Mouse (Mus musculus) lung, embryonic 15.5 days (tissue): ENCODE results near the gene Foxf1. TPM values are rescaled to one million over a fixed set of nuclear protein-coding genes. Genes with fewer than 3 reads are reported as not detected.

ENCODE experiments used
- ATAC-seq: fragments of 200-750 bp; cut with Nextera tagmentation; 2 replicates; pipeline ENCODE4 v1.8.0; 2017; ENCODE audit warnings: moderate number of reproducible peaks, borderline replicate concordance; ENCODE audit not compliant: low FRiP score, low TSS enrichment; ENCODE audit errors: extremely low read depth
- H3K27ac ChIP-seq: fragments of 300-500 bp; sonication (generic); 2 replicates; pipeline ENCODE4 v1.5.1; 2015; ENCODE audit warnings: moderate library complexity, mild to moderate bottlenecking, inconsistent platforms
- H3K27me3 ChIP-seq: fragments of 300-500 bp; sonication (generic); 2 replicates; pipeline ENCODE4 v1.6.1; 2015; ENCODE audit warnings: inconsistent platforms
- H3K36me3 ChIP-seq: fragments of 300-500 bp; sonication (generic); 2 replicates; pipeline ENCODE4 v1.6.1; 2015; ENCODE audit warnings: inconsistent platforms
- H3K4me1 ChIP-seq: fragments of 300-500 bp; sonication (generic); 2 replicates; pipeline ENCODE4 v1.6.1; 2015; ENCODE audit warnings: inconsistent platforms
- H3K4me2 ChIP-seq: fragments of 300-500 bp; sonication (generic); 2 replicates; pipeline ENCODE4 v1.6.1; 2015; ENCODE audit warnings: inconsistent platforms, mild to moderate bottlenecking, moderate library complexity
- H3K4me3 ChIP-seq: fragments of 300-500 bp; sonication (generic); 2 replicates; pipeline ENCODE4 v1.5.1; 2015; ENCODE audit warnings: mild to moderate bottlenecking, inconsistent platforms
- H3K9ac ChIP-seq: fragments of 300-500 bp; sonication (generic); 2 replicates; pipeline ENCODE4 v1.6.1; 2015; ENCODE audit warnings: inconsistent platforms
- H3K9me3 ChIP-seq: fragments of 300-500 bp; sonication (generic); 2 replicates; pipeline ENCODE4 v1.6.1; 2016; ENCODE audit warnings: inconsistent platforms
- WGBS: fragments of 180-500 bp; shearing (Covaris S2); methylation state at CpG from one replicate; pipeline ENCODE4 v1.1.7; 2015; 5-methylcytosine and 5-hydroxymethylcytosine counted together
- polyA plus RNA-seq: library from polyadenylated mRNA; unstranded; fragments of >200 nt; fragmentation: Nextera tagmentation; extraction: Ambion mirVana; gene quantifications from 2 replicates; pipeline ENCODE4 v1.2.1, GENCODE M21; 2015

Foxf1 gene
- polyA plus RNA-seq, 1 experiment from 2014 or later, result 151 TPM

DNA sequence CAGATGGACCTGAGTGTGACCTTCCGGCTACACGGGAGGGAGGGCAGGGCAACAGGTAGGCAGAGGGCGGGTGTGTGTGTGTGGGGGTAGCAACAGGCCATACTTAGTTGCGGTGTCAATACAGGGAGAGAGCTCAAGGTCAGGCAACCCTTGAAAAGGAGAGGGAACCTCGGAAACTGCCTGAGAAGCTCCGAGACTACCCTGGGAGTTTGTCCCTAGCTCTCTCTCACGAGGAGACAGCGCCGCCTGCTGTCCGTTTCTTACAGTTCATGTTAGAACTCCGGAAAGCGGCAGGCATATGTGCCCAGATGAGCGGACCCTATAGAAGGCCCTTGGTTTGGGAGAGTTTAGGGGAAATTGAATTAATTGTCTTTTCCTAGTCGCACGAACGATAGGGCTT, 8.4 kb downstream of the Foxf1 start:
- peaks cover 5% of the 10 kb centered on the region for H3K36me3 ChIP-seq
- no peak overlapping the region for H3K9ac ChIP-seq
- H3K27ac ChIP-seq, result 0 out of 2 replicates have a peak overlapping the region, but pooled peaks have one; percentile 69
- H3K4me2 ChIP-seq, result peak overlapping the region; percentile 26; the same call in 1 of the 2 replicates
- H3K27me3 ChIP-seq, result peaks cover 60% of the 10 kb centered on the region
- peaks cover 40% of the 10 kb centered on the region for H3K4me1 ChIP-seq
- H3K4me3 ChIP-seq, result no peak overlapping the region
- WGBS, result 1% methylated on average over 16 of the region's 16 CpGs
- ATAC-seq, result peak; percentile 44
- no peaks in the 10 kb centered on the region for H3K9me3 ChIP-seq

DNA sequence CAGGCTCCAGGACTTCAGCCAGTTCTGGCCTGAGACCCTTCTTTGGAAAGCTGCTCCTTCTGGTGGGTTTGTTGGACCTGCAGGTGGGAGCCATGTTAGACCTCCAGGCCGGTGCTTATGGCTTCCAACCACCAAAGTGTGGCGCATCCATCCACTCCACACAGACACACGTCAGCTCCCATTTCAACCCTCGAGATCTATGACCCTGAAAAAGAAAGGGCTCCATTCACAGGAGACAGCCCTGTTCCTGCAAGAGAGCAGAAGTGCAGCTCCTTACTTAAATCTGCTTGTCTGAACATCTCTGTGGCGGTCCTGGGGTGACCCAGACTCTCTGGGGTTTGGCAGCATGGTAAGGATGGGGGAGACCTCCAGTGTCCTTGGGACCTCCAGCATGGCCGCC, 9.3 kb downstream of the Foxf1 start:
- H3K4me1 ChIP-seq, result peaks cover 40% of the 10 kb centered on the region
- no peak overlapping the region for H3K4me3 ChIP-seq
- H3K4me2 ChIP-seq, result no peak overlapping the region
- no peak overlapping the region for H3K9ac ChIP-seq
- peaks cover 53% of the 10 kb centered on the region for H3K27me3 ChIP-seq
- H3K36me3 ChIP-seq, result peaks cover 11% of the 10 kb centered on the region
- H3K9me3 ChIP-seq, result no peaks in the 10 kb centered on the region
- ATAC-seq, result no peak
- no peak overlapping the region for H3K27ac ChIP-seq
- WGBS, result 60% methylated on average over 6 of the region's 6 CpGs

DNA sequence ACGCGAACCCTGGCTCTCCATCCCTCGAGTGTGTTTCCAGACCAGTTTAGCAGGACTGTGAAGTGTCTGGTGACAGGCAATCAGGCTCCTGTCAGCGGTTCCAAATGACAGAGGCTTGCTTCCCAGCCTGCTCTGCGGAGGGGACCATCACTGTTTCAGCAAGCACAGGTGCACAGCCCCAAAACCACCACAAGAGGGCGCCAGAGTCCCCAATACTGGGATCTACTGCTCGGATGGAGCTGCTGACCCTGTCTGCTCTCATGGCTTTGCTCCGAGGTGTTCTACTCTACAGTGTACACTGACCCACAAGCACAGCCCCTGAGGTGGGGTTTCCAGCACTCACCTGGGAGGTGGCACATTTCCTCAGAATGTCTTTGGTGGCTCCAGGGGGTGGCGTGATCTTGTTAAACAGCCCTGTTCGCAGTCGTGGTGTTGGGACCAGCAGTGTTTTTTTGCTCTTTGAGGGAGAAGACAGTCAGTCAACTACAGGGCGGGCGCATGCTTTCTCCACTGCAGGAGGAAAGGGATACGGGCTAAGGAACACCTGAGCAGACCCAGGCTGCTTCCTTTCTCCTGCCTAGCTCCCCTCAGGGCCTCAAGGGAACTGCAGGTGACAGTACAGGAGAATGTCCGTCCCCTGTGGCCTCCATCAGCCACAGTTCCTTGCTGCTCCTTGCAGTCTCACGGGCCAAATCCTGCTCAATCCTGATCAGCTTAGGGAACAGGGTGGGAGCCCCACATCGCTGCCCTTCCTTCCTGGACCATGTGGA, 20.0 kb downstream of the Foxf1 start:
- no peak for ATAC-seq
- Histone ChIP-seq H3K27me3 (no peaks in the 10 kb centered on the region), H3K9ac (no peak overlapping the region), H3K4me1 (peaks cover 17% of the 10 kb centered on the region), H3K4me2 (no peak overlapping the region), H3K4me3 (no peak overlapping the region), H3K9me3 (no peaks in the 10 kb centered on the region), H3K36me3 (peaks cover 39% of the 10 kb centered on the region), H3K27ac (no peak overlapping the region)
- 45% methylated on average over 17 of the region's 17 CpGs for WGBS

DNA sequence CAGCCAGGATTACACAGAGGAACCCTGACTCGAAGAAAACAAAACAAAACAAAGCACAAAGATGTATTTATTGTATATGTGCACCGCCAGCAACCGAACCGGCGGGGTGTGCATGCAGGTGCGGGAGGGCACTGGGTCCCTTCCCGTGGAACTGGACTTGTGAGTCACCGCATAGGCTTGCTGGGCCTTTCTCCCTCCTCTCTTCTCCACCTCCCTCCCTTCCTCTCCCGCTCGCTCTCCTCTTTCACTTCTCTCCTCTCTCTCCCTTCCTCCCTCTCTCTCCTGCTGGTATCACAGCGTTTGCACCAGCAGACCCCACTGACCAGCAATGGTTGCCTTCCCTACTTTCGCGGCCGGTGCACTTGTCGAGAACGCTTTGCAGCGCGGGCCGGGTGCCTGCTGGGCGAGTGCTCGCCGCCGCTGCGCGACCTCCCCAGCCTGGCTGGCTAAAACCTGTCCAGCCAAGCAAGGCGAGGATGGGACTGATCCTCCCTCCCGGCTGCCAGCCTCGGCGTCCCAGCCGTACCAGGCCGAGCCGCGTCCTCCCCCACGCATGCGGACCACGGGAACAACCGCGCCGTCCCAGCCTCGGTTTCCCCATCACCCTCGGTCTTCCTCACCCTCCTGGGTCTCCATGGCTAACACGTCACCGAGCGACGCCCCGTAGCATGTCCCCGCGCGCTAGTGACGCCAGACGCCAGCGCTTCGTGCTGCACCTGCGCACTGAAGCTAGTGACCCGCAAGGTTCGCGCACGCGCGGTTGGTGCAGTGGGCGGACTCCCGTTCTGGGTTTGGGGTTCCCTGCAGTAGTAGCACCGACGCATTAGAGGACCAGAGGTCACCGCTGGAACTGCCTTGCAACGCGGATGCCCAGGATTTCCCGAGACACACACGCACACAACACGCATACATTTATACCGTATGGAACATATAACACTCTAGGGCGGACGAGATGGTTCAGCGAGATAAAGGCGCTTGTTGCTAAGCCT, 23.8 kb downstream of the Foxf1 start, which contains the start of gene Mthfsd:
Mthfsd (minus strand) TSS at position 725 of the 989 bp plus-strand sequence.
- Histone ChIP-seq H3K4me3 (peak within 1 kb of the TSS; percentile 90), H3K27ac (peak within 1 kb of the TSS; percentile 62), H3K27me3 (peaks cover 14% of the 10 kb centered on the region), H3K4me2 (peak within 1 kb of the TSS; percentile 87), H3K9ac (peak within 1 kb of the TSS; percentile 85), H3K4me1 (peaks cover 17% of the 10 kb centered on the region), H3K9me3 (no peaks in the 10 kb centered on the region), H3K36me3 (peaks cover 9% of the 10 kb centered on the region; the same call in 1 of the 2 replicates)
- peak; percentile 85 for ATAC-seq
- 2% methylated on average over 75 of the region's 75 CpGs for WGBS

DNA sequence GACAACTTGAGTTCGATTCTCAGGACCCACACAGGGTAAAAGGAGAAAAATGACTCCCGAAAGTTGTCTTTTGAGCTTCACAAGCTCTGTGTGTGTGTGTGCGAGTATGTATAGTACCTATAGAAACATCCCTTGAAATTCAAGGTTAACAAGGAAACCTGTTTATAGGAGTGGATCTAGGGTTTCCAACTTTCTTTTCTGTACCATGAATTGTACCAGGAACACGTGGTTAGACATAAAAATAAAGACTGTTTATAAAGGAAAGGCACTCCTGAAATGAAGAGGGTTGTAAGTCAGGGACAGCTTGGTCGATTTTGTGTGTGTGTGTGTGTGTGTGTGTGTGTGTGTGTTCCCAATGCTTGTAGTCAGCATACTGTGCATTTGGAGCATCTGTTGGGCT, 24.5 kb downstream of the Foxf1 start:
- peak overlapping the region; percentile 90 for H3K4me3 ChIP-seq
- H3K27me3 ChIP-seq, result peaks cover 17% of the 10 kb centered on the region
- H3K27ac ChIP-seq, result no peak overlapping the region
- H3K9ac ChIP-seq, result peak overlapping the region; percentile 85
- H3K9me3 ChIP-seq, result no peaks in the 10 kb centered on the region
- peaks cover 6% of the 10 kb centered on the region; the same call in 1 of the 2 replicates for H3K36me3 ChIP-seq
- H3K4me1 ChIP-seq, result peaks cover 20% of the 10 kb centered on the region
- 11% methylated on average over 5 of the region's 5 CpGs for WGBS
- peak overlapping the region; percentile 87 for H3K4me2 ChIP-seq
- no peak; the same call in 1 of the 2 replicates for ATAC-seq

DNA sequence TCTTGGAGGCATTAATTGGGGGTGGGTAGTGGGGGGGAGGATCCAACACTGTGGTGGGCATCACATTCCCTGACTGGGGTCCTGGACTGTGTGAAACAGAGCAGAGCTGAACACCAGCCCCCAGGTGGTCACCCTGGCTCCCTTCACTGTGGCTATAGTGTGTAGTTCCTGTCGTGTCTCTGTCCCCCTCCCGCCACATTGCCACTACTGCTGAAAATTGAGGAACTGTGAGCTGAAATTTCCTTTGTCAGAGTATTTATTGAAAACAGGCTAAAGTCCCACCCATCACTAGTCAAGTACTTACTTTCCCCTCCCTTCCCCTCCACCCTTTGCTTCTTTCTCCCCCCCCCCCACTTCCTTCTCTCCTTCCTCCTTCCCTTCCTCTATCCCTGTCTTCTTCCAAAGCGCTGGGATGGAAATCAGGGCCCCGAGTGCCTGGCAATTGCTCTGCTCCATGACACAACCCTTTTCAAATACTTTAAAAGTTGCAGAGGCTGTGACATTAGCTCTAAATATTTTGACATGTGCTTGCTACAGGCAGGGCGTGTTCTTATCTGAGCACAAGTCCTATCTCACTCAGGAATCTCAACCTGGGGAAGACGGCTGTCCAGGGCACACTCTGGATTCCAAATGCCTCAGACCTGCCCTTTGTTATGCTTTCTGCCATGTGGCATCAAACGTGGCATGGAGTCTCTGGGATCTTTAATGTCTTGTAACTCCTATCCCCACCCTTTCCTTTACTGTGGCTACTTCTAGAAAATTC, 27.1 kb downstream of the Foxf1 start:
- Histone ChIP-seq H3K4me3 (no peak overlapping the region), H3K4me2 (no peak overlapping the region), H3K9ac (no peak overlapping the region), H3K4me1 (peaks cover 33% of the 10 kb centered on the region), H3K36me3 (no peaks in the 10 kb centered on the region), H3K9me3 (no peaks in the 10 kb centered on the region), H3K27ac (no peak overlapping the region), H3K27me3 (peaks cover 41% of the 10 kb centered on the region)
- no peak for ATAC-seq
- 20% methylated on average over 7 of the region's 7 CpGs for WGBS

DNA sequence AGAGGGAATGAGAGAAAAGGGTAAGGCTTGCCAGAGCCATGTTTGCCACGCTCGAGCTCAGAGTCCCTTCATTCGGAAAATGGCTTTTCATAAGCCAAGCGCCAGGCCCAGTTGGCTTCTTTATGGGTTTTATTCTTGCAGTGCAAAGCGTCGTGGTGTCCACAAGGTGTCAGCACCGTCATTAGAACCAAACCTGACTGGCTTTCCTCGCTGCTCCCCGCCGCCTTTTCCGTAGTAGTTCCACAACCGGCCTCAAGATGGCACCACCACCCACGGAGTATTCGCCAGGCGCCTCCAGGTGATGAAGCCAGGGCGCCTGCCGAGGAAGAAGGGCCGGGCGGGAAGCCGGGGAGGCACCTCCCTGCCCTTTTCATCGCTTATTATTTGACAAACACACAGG, 29.1 kb downstream of the Foxf1 start:
- under 1% methylated on average over 21 of the region's 21 CpGs for WGBS
- 0 out of 2 replicates have a peak, but pooled peaks have one; percentile 4 for ATAC-seq
- no peaks in the 10 kb centered on the region for H3K36me3 ChIP-seq
- peaks cover 38% of the 10 kb centered on the region for H3K4me1 ChIP-seq
- H3K27me3 ChIP-seq, result peaks cover 60% of the 10 kb centered on the region
- no peak overlapping the region for H3K4me3 ChIP-seq
- no peak overlapping the region for H3K27ac ChIP-seq
- no peak overlapping the region for H3K9ac ChIP-seq
- H3K4me2 ChIP-seq, result peak overlapping the region; percentile 28; the same call in 1 of the 2 replicates
- no peaks in the 10 kb centered on the region for H3K9me3 ChIP-seq

DNA sequence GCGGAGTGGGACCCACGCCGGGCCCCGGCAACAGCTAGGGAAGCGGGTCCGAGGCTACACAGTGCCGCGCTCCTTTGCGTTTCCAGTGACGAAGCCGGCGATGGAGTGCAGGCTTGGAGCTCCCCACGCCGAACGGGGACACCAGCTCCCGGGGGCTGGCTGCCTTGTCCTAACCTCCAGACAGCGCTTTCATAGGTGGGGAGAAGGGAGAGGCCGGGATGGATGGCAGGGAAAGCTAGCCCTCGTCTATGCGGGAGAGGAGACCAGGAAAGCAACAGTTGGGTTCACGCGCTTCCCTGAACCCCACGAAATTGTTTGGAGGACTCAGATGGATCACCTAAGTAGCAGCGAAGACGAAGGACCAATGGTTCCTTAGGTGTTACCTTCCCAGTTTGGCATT, 30.9 kb downstream of the Foxf1 start:
- peaks cover 78% of the 10 kb centered on the region for H3K27me3 ChIP-seq
- no peak overlapping the region for H3K4me3 ChIP-seq
- no peak for ATAC-seq
- WGBS, result 4% methylated on average over 25 of the region's 25 CpGs
- H3K4me2 ChIP-seq, result no peak overlapping the region; the same call in 1 of the 2 replicates
- H3K9me3 ChIP-seq, result no peaks in the 10 kb centered on the region
- H3K4me1 ChIP-seq, result peaks cover 32% of the 10 kb centered on the region
- no peaks in the 10 kb centered on the region for H3K36me3 ChIP-seq
- no peak overlapping the region for H3K27ac ChIP-seq
- H3K9ac ChIP-seq, result no peak overlapping the region

DNA sequence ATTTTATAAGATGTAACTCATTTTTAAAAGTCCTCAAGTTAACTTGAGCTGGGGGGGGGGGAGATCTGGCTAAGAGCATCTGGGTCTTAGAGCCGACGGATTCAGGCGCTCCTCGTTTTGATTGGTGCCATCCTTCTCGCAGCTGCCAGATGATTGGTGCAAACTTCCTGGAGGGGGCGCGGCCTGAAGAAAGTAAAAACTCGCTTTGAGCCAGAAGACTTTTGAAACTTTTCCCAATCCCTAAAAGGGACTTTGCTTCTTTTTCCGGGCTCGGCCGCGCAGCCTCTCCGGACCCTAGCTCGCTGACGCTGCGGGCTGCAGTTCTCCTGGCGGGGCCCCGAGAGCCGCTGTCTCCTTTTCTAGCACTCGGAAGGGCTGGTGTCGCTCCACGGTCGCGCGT, 31.8 kb downstream of the Foxf1 start, which contains the start of gene Foxc2:
Foxc2 (plus strand) TSS at position 224 of the 400 bp plus-strand sequence.
- peak; percentile 67; the same call in 1 of the 2 replicates for ATAC-seq
- under 1% methylated on average over 25 of the region's 25 CpGs for WGBS
- peak within 1 kb of the TSS; percentile 70; the same call in 1 of the 2 replicates for H3K27ac ChIP-seq
- peak within 1 kb of the TSS; percentile 53 for H3K4me3 ChIP-seq
- no peaks in the 10 kb centered on the region for H3K9me3 ChIP-seq
- peak within 1 kb of the TSS; percentile 55 for H3K9ac ChIP-seq
- H3K36me3 ChIP-seq, result no peaks in the 10 kb centered on the region
- H3K4me1 ChIP-seq, result peaks cover 32% of the 10 kb centered on the region
- peak within 1 kb of the TSS; percentile 95 for H3K4me2 ChIP-seq
- peaks cover 81% of the 10 kb centered on the region for H3K27me3 ChIP-seq

DNA sequence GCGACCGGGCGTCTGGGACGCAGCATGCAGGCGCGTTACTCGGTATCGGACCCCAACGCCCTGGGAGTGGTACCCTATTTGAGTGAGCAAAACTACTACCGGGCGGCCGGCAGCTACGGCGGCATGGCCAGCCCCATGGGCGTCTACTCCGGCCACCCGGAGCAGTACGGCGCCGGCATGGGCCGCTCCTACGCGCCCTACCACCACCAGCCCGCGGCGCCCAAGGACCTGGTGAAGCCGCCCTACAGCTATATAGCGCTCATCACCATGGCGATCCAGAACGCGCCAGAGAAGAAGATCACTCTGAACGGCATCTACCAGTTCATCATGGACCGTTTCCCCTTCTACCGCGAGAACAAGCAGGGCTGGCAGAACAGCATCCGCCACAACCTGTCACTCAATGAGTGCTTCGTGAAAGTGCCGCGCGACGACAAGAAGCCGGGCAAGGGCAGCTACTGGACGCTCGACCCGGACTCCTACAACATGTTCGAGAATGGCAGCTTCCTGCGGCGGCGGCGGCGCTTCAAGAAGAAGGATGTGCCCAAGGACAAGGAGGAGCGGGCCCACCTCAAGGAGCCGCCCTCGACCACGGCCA, 32.5 kb downstream of the Foxf1 start:
- peak; percentile 47 for ATAC-seq
- Histone ChIP-seq H3K4me2 (peak overlapping the region; percentile 95), H3K36me3 (no peaks in the 10 kb centered on the region), H3K4me1 (peaks cover 32% of the 10 kb centered on the region), H3K9me3 (no peaks in the 10 kb centered on the region), H3K27me3 (peaks cover 88% of the 10 kb centered on the region), H3K9ac (peak overlapping the region; percentile 55), H3K4me3 (peak overlapping the region; percentile 53), H3K27ac (no peak overlapping the region)
- WGBS, result under 1% methylated on average over 55 of the region's 55 CpGs
